Mouse (Mus musculus) erythroblast, embryonic 14.5 days (primary cell): ENCODE data around the gene Gm9.

Experiments used
- GATA1 ChIP-seq: IDR thresholded peaks from 2 replicates; pipeline ENCODE4 v1.6.1; 2012; ENCODE audit warnings: low read length, inconsistent platforms, mixed read lengths
- TAL1 ChIP-seq: IDR thresholded peaks from 3 replicates; pipeline ENCODE4 v1.6.1; 2012; ENCODE audit warnings: low read length, inconsistent platforms, mixed read lengths

- TF ChIP-seq GATA1 = no peak
- 0 out of 3 replicates have a peak, but pooled peaks have one; percentile 14 for TF ChIP-seq TAL1
Measured at GRCm38 (mm10) chrX:37163115-37163514, 47.7 kb downstream of the Gm9 start.
